Mouse (Mus musculus): Measurements from ENCODE around the gene Zzz3. TPM values are rescaled to one million over a fixed set of nuclear protein-coding genes. Genes with fewer than 3 reads are reported as not detected.

The Zzz3 gene
- polyA plus RNA-seq, 1 experiment from 2014 or later, result 44.0 TPM

GRCm38 (mm10) chr3:152410980-152411551 is 15.8 kb downstream of the Zzz3 start:
- 92% methylated on average over 7 of the region's 7 CpGs for WGBS

GRCm38 (mm10) chr3:152412362-152412761 is 17.1 kb downstream of the Zzz3 start:
- ATAC-seq, result no peak
- DNase-seq (ENCODE audit: low spot score), result no peak
- WGBS, result 88% methylated on average over 4 of the region's 4 CpGs

More at GRCm38 (mm10) chr3:152410980-152411551, 15.8 kb downstream of the Zzz3 start:
- Histone ChIP-seq H3K9ac (ENCODE audit: low read length) (no peak overlapping the region), H3K36me3 (ENCODE audit: control insufficient read depth, insufficient read depth, low read length) (no peaks in the 10 kb centered on the region), H3K4me1 (ENCODE audit: control insufficient read depth, insufficient read depth, low read length) (no peaks in the 10 kb centered on the region), H3K27me3 (replicated peaks; ENCODE audit: control insufficient read depth, insufficient read depth, low read length) (no peaks in the 10 kb centered on the region), H3K9me3 (replicated peaks; ENCODE audit: control insufficient read depth, low read length) (no peaks in the 10 kb centered on the region), H3K4me2 (ENCODE audit: low read length) (no peak overlapping the region), H3K4me3 (ENCODE audit: low read depth, low read length) (no peak overlapping the region), H3K27ac (ENCODE audit: low read depth, low read length) (no peak overlapping the region)
- DNase-seq (ENCODE audit: low spot score) (no peak), ATAC-seq (no peak)

GRCm38 (mm10) chr3:152428925-152429324 is 33.7 kb downstream of the Zzz3 start:
- Histone ChIP-seq H3K9me3 (replicated peaks; ENCODE audit: control insufficient read depth, low read length) (no peaks in the 10 kb centered on the region), H3K27me3 (replicated peaks; ENCODE audit: control insufficient read depth, insufficient read depth, low read length) (no peaks in the 10 kb centered on the region), H3K27ac (ENCODE audit: low read depth, low read length) (no peak overlapping the region), H3K4me2 (ENCODE audit: low read length) (no peak overlapping the region), H3K9ac (ENCODE audit: low read length) (no peak overlapping the region), H3K4me3 (ENCODE audit: low read depth, low read length) (no peak overlapping the region), H3K36me3 (ENCODE audit: control insufficient read depth, insufficient read depth, low read length) (peaks cover 18% of the 10 kb centered on the region), H3K4me1 (ENCODE audit: control insufficient read depth, insufficient read depth, low read length) (no peaks in the 10 kb centered on the region)
- WGBS, result 91% methylated on average over 8 of the region's 8 CpGs
- DNase-seq (ENCODE audit: low spot score) (no peak), ATAC-seq (no peak)

More at GRCm38 (mm10) chr3:152412362-152412761, 17.1 kb downstream of the Zzz3 start:
- Histone ChIP-seq H3K9me3 (replicated peaks; ENCODE audit: control insufficient read depth, low read length) (no peaks in the 10 kb centered on the region), H3K4me2 (ENCODE audit: low read length) (no peak overlapping the region), H3K36me3 (ENCODE audit: control insufficient read depth, insufficient read depth, low read length) (no peaks in the 10 kb centered on the region), H3K27ac (ENCODE audit: low read depth, low read length) (no peak overlapping the region), H3K27me3 (replicated peaks; ENCODE audit: control insufficient read depth, insufficient read depth, low read length) (no peaks in the 10 kb centered on the region), H3K4me1 (ENCODE audit: control insufficient read depth, insufficient read depth, low read length) (no peaks in the 10 kb centered on the region), H3K4me3 (ENCODE audit: low read depth, low read length) (no peak overlapping the region), H3K9ac (ENCODE audit: low read length) (no peak overlapping the region)

GRCm38 (mm10) chr3:152432677-152433076 is 37.4 kb downstream of the Zzz3 start:
- Histone ChIP-seq H3K36me3 (ENCODE audit: control insufficient read depth, insufficient read depth, low read length) (peaks cover 12% of the 10 kb centered on the region), H3K4me3 (ENCODE audit: low read depth, low read length) (no peak overlapping the region), H3K4me2 (ENCODE audit: low read length) (no peak overlapping the region), H3K9me3 (replicated peaks; ENCODE audit: control insufficient read depth, low read length) (no peaks in the 10 kb centered on the region), H3K4me1 (ENCODE audit: control insufficient read depth, insufficient read depth, low read length) (no peaks in the 10 kb centered on the region), H3K27ac (ENCODE audit: low read depth, low read length) (no peak overlapping the region), H3K9ac (ENCODE audit: low read length) (no peak overlapping the region), H3K27me3 (replicated peaks; ENCODE audit: control insufficient read depth, insufficient read depth, low read length) (no peaks in the 10 kb centered on the region)
- no peak for DNase-seq (ENCODE audit: low spot score)
- ATAC-seq, result no peak
- WGBS, result 93% methylated on average over 7 of the region's 7 CpGs

- H3K27me3 ChIP-seq (replicated peaks; ENCODE audit: control insufficient read depth, insufficient read depth, low read length), result no peaks in the 10 kb centered on the region
- DNase-seq (ENCODE audit: low spot score) (no peak), ATAC-seq (no peak)
- H3K4me1 ChIP-seq (ENCODE audit: control insufficient read depth, insufficient read depth, low read length), result no peaks in the 10 kb centered on the region
- H3K9me3 ChIP-seq (replicated peaks; ENCODE audit: control insufficient read depth, low read length), result no peaks in the 10 kb centered on the region
- no peak overlapping the region for H3K27ac ChIP-seq (ENCODE audit: low read depth, low read length)
- no peak overlapping the region for H3K9ac ChIP-seq (ENCODE audit: low read length)
- no peak overlapping the region for H3K4me3 ChIP-seq (ENCODE audit: low read depth, low read length)
- no peak overlapping the region for H3K4me2 ChIP-seq (ENCODE audit: low read length)
- no peaks in the 10 kb centered on the region for H3K36me3 ChIP-seq (ENCODE audit: control insufficient read depth, insufficient read depth, low read length)
Measured at GRCm38 (mm10) chr3:152435590-152435989, 40.3 kb downstream of the Zzz3 start.

- H3K9me3 ChIP-seq (replicated peaks; ENCODE audit: control insufficient read depth, low read length), result no peaks in the 10 kb centered on the region
- no peak overlapping the region for H3K4me2 ChIP-seq (ENCODE audit: low read length)
- H3K36me3 ChIP-seq (ENCODE audit: control insufficient read depth, insufficient read depth, low read length), result no peaks in the 10 kb centered on the region
- no peak overlapping the region for H3K9ac ChIP-seq (ENCODE audit: low read length)
- no peak overlapping the region for H3K27ac ChIP-seq (ENCODE audit: low read depth, low read length)
- ATAC-seq (no peak), DNase-seq (ENCODE audit: low spot score) (no peak)
- H3K4me1 ChIP-seq (ENCODE audit: control insufficient read depth, insufficient read depth, low read length), result no peaks in the 10 kb centered on the region
- no peaks in the 10 kb centered on the region for H3K27me3 ChIP-seq (replicated peaks; ENCODE audit: control insufficient read depth, insufficient read depth, low read length)
- H3K4me3 ChIP-seq (ENCODE audit: low read depth, low read length), result no peak overlapping the region
- WGBS, result 95% methylated on average over 7 of the region's 7 CpGs
Measured at GRCm38 (mm10) chr3:152438068-152438467, 42.8 kb downstream of the Zzz3 start.

GRCm38 (mm10) chr3:152442795-152443194 is 47.5 kb downstream of the Zzz3 start:
- Histone ChIP-seq H3K4me1 (ENCODE audit: control insufficient read depth, insufficient read depth, low read length) (no peaks in the 10 kb centered on the region), H3K4me3 (ENCODE audit: low read depth, low read length) (no peak overlapping the region), H3K9me3 (replicated peaks; ENCODE audit: control insufficient read depth, low read length) (no peaks in the 10 kb centered on the region), H3K27me3 (replicated peaks; ENCODE audit: control insufficient read depth, insufficient read depth, low read length) (no peaks in the 10 kb centered on the region), H3K36me3 (ENCODE audit: control insufficient read depth, insufficient read depth, low read length) (no peaks in the 10 kb centered on the region), H3K9ac (ENCODE audit: low read length) (no peak overlapping the region), H3K4me2 (ENCODE audit: low read length) (no peak overlapping the region), H3K27ac (ENCODE audit: low read depth, low read length) (no peak overlapping the region)
- no peak for ATAC-seq
- WGBS, result 92% methylated on average over 4 of the region's 4 CpGs
- DNase-seq (ENCODE audit: low spot score), result no peak

GRCm38 (mm10) chr3:152444114-152444513 is 48.8 kb downstream of the Zzz3 start:
- no peak overlapping the region for H3K9ac ChIP-seq (ENCODE audit: low read length)
- H3K4me3 ChIP-seq (ENCODE audit: low read depth, low read length), result no peak overlapping the region
- no peaks in the 10 kb centered on the region for H3K9me3 ChIP-seq (replicated peaks; ENCODE audit: control insufficient read depth, low read length)
- H3K27ac ChIP-seq (ENCODE audit: low read depth, low read length), result no peak overlapping the region
- WGBS, result 93% methylated on average over 3 of the region's 3 CpGs
- no peaks in the 10 kb centered on the region for H3K4me1 ChIP-seq (ENCODE audit: control insufficient read depth, insufficient read depth, low read length)
- no peak for ATAC-seq
- no peaks in the 10 kb centered on the region for H3K27me3 ChIP-seq (replicated peaks; ENCODE audit: control insufficient read depth, insufficient read depth, low read length)
- peaks cover 8% of the 10 kb centered on the region for H3K36me3 ChIP-seq (ENCODE audit: control insufficient read depth, insufficient read depth, low read length)
- no peak for DNase-seq (ENCODE audit: low spot score)
- H3K4me2 ChIP-seq (ENCODE audit: low read length), result no peak overlapping the region

GRCm38 (mm10) chr3:152446966-152447365 is 51.7 kb downstream of the Zzz3 start:
- H3K9ac ChIP-seq (ENCODE audit: low read length), result no peak overlapping the region
- no peaks in the 10 kb centered on the region for H3K9me3 ChIP-seq (replicated peaks; ENCODE audit: control insufficient read depth, low read length)
- no peaks in the 10 kb centered on the region for H3K4me1 ChIP-seq (ENCODE audit: control insufficient read depth, insufficient read depth, low read length)
- WGBS, result 100% methylated on average over 1 of the region's 1 CpGs
- ATAC-seq (no peak), DNase-seq (ENCODE audit: low spot score) (no peak)
- no peak overlapping the region for H3K4me3 ChIP-seq (ENCODE audit: low read depth, low read length)
- H3K36me3 ChIP-seq (ENCODE audit: control insufficient read depth, insufficient read depth, low read length), result peaks cover 31% of the 10 kb centered on the region
- no peak overlapping the region for H3K4me2 ChIP-seq (ENCODE audit: low read length)
- no peaks in the 10 kb centered on the region for H3K27me3 ChIP-seq (replicated peaks; ENCODE audit: control insufficient read depth, insufficient read depth, low read length)
- H3K27ac ChIP-seq (ENCODE audit: low read depth, low read length), result no peak overlapping the region

Measured in forebrain, embryonic 14.5 days (tissue).